Mouse (Mus musculus): Measurements from ENCODE around the gene Flt3. TPM values are rescaled to one million over a fixed set of nuclear protein-coding genes. Genes with fewer than 3 reads are reported as not detected.

Gene Flt3
- polyA plus RNA-seq, 1 experiment from 2014 or later = 2.9 TPM

- peak overlapping the region; percentile 99; the same call in 1 of the 2 replicates for H3K4me3 ChIP-seq
- H3K36me3 ChIP-seq = peaks cover 36% of the 10 kb centered on the region
- H3K9me3 ChIP-seq (replicated peaks) = no peaks in the 10 kb centered on the region
- 65% methylated on average over 8 of the region's 8 CpGs for WGBS (ENCODE audit: insufficient replicate concordance)
- H3K9ac ChIP-seq = peak overlapping the region; percentile 66
- H3K4me1 ChIP-seq = peaks cover 70% of the 10 kb centered on the region
- ATAC-seq = no peak
- H3K27me3 ChIP-seq (replicated peaks) = no peaks in the 10 kb centered on the region
- H3K4me2 ChIP-seq = peak overlapping the region; percentile 84
- H3K27ac ChIP-seq = peak overlapping the region; percentile 74
Measured at GRCm38 (mm10) chr5:147432927-147433326, 32.6 kb upstream of the Flt3 start.

GRCm38 (mm10) chr5:147430936-147431839, 30.9 kb upstream of the Flt3 start:
- Histone ChIP-seq H3K27me3 (replicated peaks) (no peaks in the 10 kb centered on the region), H3K36me3 (peaks cover 30% of the 10 kb centered on the region), H3K9ac (peak overlapping the region; percentile 99), H3K4me1 (peaks cover 55% of the 10 kb centered on the region), H3K27ac (peak overlapping the region; percentile 100), H3K9me3 (replicated peaks) (no peaks in the 10 kb centered on the region), H3K4me2 (peak overlapping the region; percentile 84), H3K4me3 (peak overlapping the region; percentile 99)
- WGBS (ENCODE audit: insufficient replicate concordance) = under 1% methylated on average over 64 of the region's 68 CpGs
- peak; percentile 57 for ATAC-seq

- under 1% methylated on average over 74 of the region's 91 CpGs for WGBS (ENCODE audit: insufficient replicate concordance)
- Histone ChIP-seq H3K9ac (peak overlapping the region; percentile 99), H3K27me3 (replicated peaks) (no peaks in the 10 kb centered on the region), H3K4me2 (peak overlapping the region; percentile 84), H3K9me3 (replicated peaks) (no peaks in the 10 kb centered on the region), H3K36me3 (peaks cover 22% of the 10 kb centered on the region), H3K4me1 (peaks cover 55% of the 10 kb centered on the region), H3K27ac (peak overlapping the region; percentile 100), H3K4me3 (peak overlapping the region; percentile 99)
- peak; percentile 85 for ATAC-seq
Measured at GRCm38 (mm10) chr5:147430361-147430935, 30.2 kb upstream of the Flt3 start.

- Histone ChIP-seq H3K36me3 (peaks cover 16% of the 10 kb centered on the region), H3K4me2 (peak within 1 kb of the TSS; percentile 84), H3K27ac (peak within 1 kb of the TSS; percentile 100), H3K9ac (peak within 1 kb of the TSS; percentile 99), H3K27me3 (replicated peaks) (no peaks in the 10 kb centered on the region), H3K4me3 (peak within 1 kb of the TSS; percentile 99), H3K4me1 (peaks cover 55% of the 10 kb centered on the region), H3K9me3 (replicated peaks) (no peaks in the 10 kb centered on the region)
- peak; percentile 90 for ATAC-seq
- under 1% methylated on average over 46 of the region's 51 CpGs for WGBS (ENCODE audit: insufficient replicate concordance)
Measured at GRCm38 (mm10) chr5:147429535-147430305, 29.4 kb upstream of the Flt3 start, which contains the start of gene Pan3. Pan3 (plus strand) TSS chr5:147430161.

- no peaks in the 10 kb centered on the region for H3K27me3 ChIP-seq (replicated peaks)
- H3K9ac ChIP-seq = no peak overlapping the region
- no peak for ATAC-seq
- WGBS (ENCODE audit: insufficient replicate concordance) = 35% methylated on average over 4 of the region's 4 CpGs
- peak overlapping the region; percentile 27; the same call in 1 of the 2 replicates for H3K27ac ChIP-seq
- no peaks in the 10 kb centered on the region for H3K36me3 ChIP-seq
- H3K9me3 ChIP-seq (replicated peaks) = no peaks in the 10 kb centered on the region
- no peak overlapping the region for H3K4me3 ChIP-seq
- peaks cover 27% of the 10 kb centered on the region for H3K4me1 ChIP-seq
- H3K4me2 ChIP-seq = no peak overlapping the region
Measured at GRCm38 (mm10) chr5:147426048-147426805, 25.9 kb upstream of the Flt3 start.

GRCm38 (mm10) chr5:147423612-147424011, 23.3 kb upstream of the Flt3 start:
- Histone ChIP-seq H3K9ac (no peak overlapping the region), H3K36me3 (no peaks in the 10 kb centered on the region), H3K9me3 (replicated peaks) (no peaks in the 10 kb centered on the region), H3K4me1 (peaks cover 21% of the 10 kb centered on the region), H3K4me2 (no peak overlapping the region), H3K4me3 (no peak overlapping the region), H3K27ac (no peak overlapping the region), H3K27me3 (replicated peaks) (no peaks in the 10 kb centered on the region)
- no peak for ATAC-seq
- 85% methylated on average over 6 of the region's 6 CpGs for WGBS (ENCODE audit: insufficient replicate concordance)

- peak overlapping the region; percentile 28; the same call in 1 of the 2 replicates for H3K9ac ChIP-seq
- 0 out of 2 replicates have a peak overlapping the region, but pooled peaks have one; percentile 48 for H3K27ac ChIP-seq
- H3K4me2 ChIP-seq = peak overlapping the region; percentile 56
Measured at GRCm38 (mm10) chr5:147418394-147419121, 18.3 kb upstream of the Flt3 start.

GRCm38 (mm10) chr5:147417986-147418385, 17.7 kb upstream of the Flt3 start:
- no peak for ATAC-seq
- Histone ChIP-seq H3K27ac (no peak overlapping the region), H3K4me2 (no peak overlapping the region), H3K9me3 (replicated peaks) (no peaks in the 10 kb centered on the region), H3K27me3 (replicated peaks) (no peaks in the 10 kb centered on the region), H3K4me1 (peaks cover 15% of the 10 kb centered on the region), H3K9ac (no peak overlapping the region), H3K36me3 (no peaks in the 10 kb centered on the region), H3K4me3 (no peak overlapping the region; the same call in 1 of the 2 replicates)
- 53% methylated on average over 1 of the region's 1 CpGs for WGBS (ENCODE audit: insufficient replicate concordance)

More at GRCm38 (mm10) chr5:147418394-147419121, 18.3 kb upstream of the Flt3 start:
- H3K27me3 ChIP-seq (replicated peaks) = no peaks in the 10 kb centered on the region
- H3K4me3 ChIP-seq = peak overlapping the region; percentile 20
- H3K36me3 ChIP-seq = no peaks in the 10 kb centered on the region
- 10% methylated on average over 10 of the region's 10 CpGs for WGBS (ENCODE audit: insufficient replicate concordance)
- ATAC-seq = peak; percentile 79
- no peaks in the 10 kb centered on the region for H3K9me3 ChIP-seq (replicated peaks)
- peaks cover 15% of the 10 kb centered on the region for H3K4me1 ChIP-seq

GRCm38 (mm10) chr5:147410585-147410984, 10.3 kb upstream of the Flt3 start:
- Histone ChIP-seq H3K9me3 (replicated peaks) (no peaks in the 10 kb centered on the region; the same call in 1 of the 2 replicates), H3K27me3 (replicated peaks) (no peaks in the 10 kb centered on the region), H3K4me1 (no peaks in the 10 kb centered on the region), H3K36me3 (no peaks in the 10 kb centered on the region), H3K4me2 (no peak overlapping the region), H3K9ac (no peak overlapping the region), H3K4me3 (no peak overlapping the region), H3K27ac (no peak overlapping the region)
- 73% methylated on average over 6 of the region's 6 CpGs for WGBS (ENCODE audit: insufficient replicate concordance)
- 0 out of 2 replicates have a peak, but pooled peaks have one; percentile 30 for ATAC-seq

- peak overlapping the region; percentile 35 for H3K4me3 ChIP-seq
- H3K36me3 ChIP-seq = no peaks in the 10 kb centered on the region
- H3K27me3 ChIP-seq (replicated peaks) = peaks cover 5% of the 10 kb centered on the region; the same call in 1 of the 2 replicates
- no peaks in the 10 kb centered on the region; the same call in 1 of the 2 replicates for H3K9me3 ChIP-seq (replicated peaks)
- H3K4me1 ChIP-seq = no peaks in the 10 kb centered on the region
- no peak overlapping the region for H3K9ac ChIP-seq
- peak; percentile 77 for ATAC-seq
- no peak overlapping the region for H3K27ac ChIP-seq
- WGBS (ENCODE audit: insufficient replicate concordance) = 41% methylated on average over 29 of the region's 29 CpGs
- peak overlapping the region; percentile 55 for H3K4me2 ChIP-seq
Measured at GRCm38 (mm10) chr5:147408731-147409130, 8.4 kb upstream of the Flt3 start.

All from liver, embryonic 12.5 days (tissue).